Mouse (Mus musculus) CH12.LX (cell line): ENCODE measurements around the gene S100a10.

Experiments
- CHD2 ChIP-seq: IDR thresholded peaks from 2 replicates; pipeline ENCODE4 v1.6.1; 2011; ENCODE audit warnings: low read length, improper control_type of control experiment
- CTCF ChIP-seq, 2 experiments: IDR thresholded peaks in 1 of 2; conservative IDR thresholded peaks in 1 of 2; 2 replicates each; pipeline ENCODE4 v1.5.1; 2011 to 2012; ENCODE audit warnings: low read depth in 2 of 2, low read length in 2 of 2, improper control_type of control experiment in 1 of 2, inconsistent platforms in 1 of 2, mild to moderate bottlenecking in 1 of 2, moderate library complexity in 1 of 2
- KAT2A ChIP-seq: IDR thresholded peaks from 2 replicates; pipeline ENCODE4 v1.6.1; 2012; ENCODE audit warnings: low read length, improper control_type of control experiment, inconsistent platforms; ENCODE audit not compliant: insufficient replicate concordance
- NELFE ChIP-seq: IDR thresholded peaks from 2 replicates; pipeline ENCODE4 v1.6.1; 2011; ENCODE audit warnings: low read depth, low read length, improper control_type of control experiment
- POLR2A ChIP-seq: IDR thresholded peaks from 2 replicates; pipeline ENCODE4 v1.6.1; 2011; ENCODE audit warnings: low read depth, mild to moderate bottlenecking, improper control_type of control experiment, low read length
- TCF12 ChIP-seq: IDR thresholded peaks from 2 replicates; pipeline ENCODE4 v1.6.1; 2014; ENCODE audit warnings: low read depth, mild to moderate bottlenecking, inconsistent platforms, low read length, improper control_type of control experiment
- USF1 ChIP-seq: IDR thresholded peaks from 2 replicates; pipeline ENCODE4 v1.6.1; 2014; ENCODE audit warnings: low read depth, mild to moderate bottlenecking, inconsistent platforms, low read length, improper control_type of control experiment

DNA sequence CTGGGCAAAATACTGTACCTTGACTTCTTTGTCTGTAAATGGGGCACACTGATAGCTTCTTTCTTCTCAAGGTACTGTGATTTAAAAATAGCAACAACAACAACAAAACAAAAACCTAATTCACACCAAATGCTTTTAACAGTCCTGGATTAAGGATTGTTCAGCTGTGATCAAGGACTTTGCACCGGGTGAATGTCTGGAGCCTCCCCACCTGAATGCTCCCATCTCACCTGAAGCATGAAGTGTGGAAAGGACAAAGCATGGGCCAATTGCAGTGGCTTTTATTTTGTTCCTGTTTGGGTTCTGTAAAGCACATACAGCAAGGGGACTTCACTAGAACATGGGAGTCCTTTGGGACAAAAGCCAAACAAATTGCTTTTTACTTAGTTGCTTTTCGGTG lies 45.3 kb downstream of the S100a10 start:
- no peak for TF ChIP-seq CTCF (conservative IDR thresholded peaks at IDR 0.05 in 1 of 2, IDR thresholded peaks at IDR 0.05 in 1 of 2; ENCODE audit: low read depth in 2 of 2, low read length in 2 of 2)
- no peak for TF ChIP-seq POLR2A
- TF ChIP-seq NELFE = no peak
- TF ChIP-seq CHD2 = no peak
- no peak for TF ChIP-seq TCF12
- no peak for TF ChIP-seq KAT2A
- TF ChIP-seq USF1 = no peak
